Mouse (Mus musculus) cerebellum, adult 2 months (tissue): ENCODE data around the gene Slc25a45.

ENCODE experiments used
- CTCF ChIP-seq: fragments of 200-500 bp; IDR thresholded peaks from 2 replicates; pipeline ENCODE4 v1.5.1; 2011; ENCODE audit warnings: low read depth, mild to moderate bottlenecking, control low read depth, low read length, moderate library complexity, borderline replicate concordance; ENCODE audit not compliant: insufficient read depth
- POLR2A ChIP-seq: fragments of 200-500 bp; IDR thresholded peaks from 2 replicates; pipeline ENCODE4 v1.6.1; 2011; ENCODE audit warnings: low read length, control low read depth, borderline replicate concordance; ENCODE audit not compliant: insufficient read depth

GRCm38 (mm10) chr19:5881155-5881554 is 3.5 kb downstream of the Slc25a45 start:
- TF ChIP-seq POLR2A (no peak), CTCF (no peak)
